ENCODE assay signal across 9 mouse cellular contexts in genomic region chr11:53297947-53298860, GRCm38 (mm10). TPM values are rescaled to one million over a fixed set of nuclear protein-coding genes. Genes with fewer than 3 reads are reported as not detected.
A peak's percentile ranks its signal among the peaks of the same experiment; 100 is the strongest.
DNase-seq lines count a peak whose midpoint lies in the region; ATAC-seq and TF ChIP-seq lines count a peak whose summit lies in the region.
"Had no signal": no experiment of that assay in that cellular context is flagged by ENCODE, and none has a peak within 500 bp of the region (broad histone marks: within the 10 kb centered on the region; RNA-seq: fewer than 3 reads in every experiment).

No protein-coding gene starts in this region.

- no peak for TF ChIP-seq CTCF in brain, embryonic 14.5 days (IDR thresholded peaks at IDR 0.05; ENCODE audit: borderline replicate concordance, extremely low read depth, insufficient read depth, insufficient read length)

- ATAC-seq in erythroblast, adult 5-6 weeks (replicated peaks; ENCODE audit: low FRiP score, poor library complexity, severe bottlenecking): no peak
- ATAC-seq in hindbrain, embryonic 15.5 days (ENCODE audit: low FRiP score, low read depth): no peak
- no peak for ATAC-seq in liver, embryonic 15.5 days (ENCODE audit: insufficient read depth)

- H3K4me3 ChIP-seq in erythroblast, embryonic 14.5 days (replicated peaks): peak overlapping the region; percentile 98
- H3K4me3 ChIP-seq in hindbrain, embryonic 15.5 days: peak overlapping the region; percentile 99
- peak overlapping the region; percentile 99 for H3K4me3 ChIP-seq in liver, embryonic 15.5 days (replicated peaks)

- 86% methylated on average over 7 of the region's 7 CpGs for whole genome bisulfite sequencing in hindbrain, embryonic 15.5 days
- WGBS in liver, embryonic 15.5 days (ENCODE audit: insufficient replicate concordance): 70% methylated on average over 7 of the region's 7 CpGs

- peak; percentile 59 for DNase-seq in brain, embryonic 14.5 days (ENCODE audit: low read depth)
- no peak for DNase-seq in adrenal gland, adult (ENCODE audit: inconsistent age in 2 of 2, low spot score in 1 of 2)
- no peak for DNase-seq in left cerebral cortex, postnatal 36 days (ENCODE audit: low spot score in 2 of 2)
- no peak for DNase-seq in urinary bladder, adult 18-20 months (ENCODE audit: low spot score in 2 of 2)
- DNase-seq: thymus, postnatal 14 days had no signal

- no peak for TF ChIP-seq POLR2A in brain, embryonic 14.5 days (IDR thresholded peaks at IDR 0.05; ENCODE audit: borderline replicate concordance, extremely low read depth, insufficient read depth, insufficient read length, poor library complexity, severe bottlenecking)

- no peaks in the 10 kb centered on the region for H3K9me3 ChIP-seq in erythroblast, embryonic 14.5 days (ENCODE audit: control insufficient read depth, low read length)
- H3K9me3 ChIP-seq in hindbrain, embryonic 15.5 days: no peaks in the 10 kb centered on the region
- no peaks in the 10 kb centered on the region for H3K9me3 ChIP-seq in liver, embryonic 15.5 days (replicated peaks)

- H3K36me3 ChIP-seq in erythroblast, embryonic 14.5 days (ENCODE audit: control insufficient read depth): peaks cover 42% of the 10 kb centered on the region
- H3K36me3 ChIP-seq in hindbrain, embryonic 15.5 days: no peaks in the 10 kb centered on the region
- H3K36me3 ChIP-seq in liver, embryonic 15.5 days (replicated peaks): peaks cover 15% of the 10 kb centered on the region

- peaks cover 59% of the 10 kb centered on the region for H3K4me1 ChIP-seq in erythroblast, embryonic 14.5 days (ENCODE audit: control insufficient read depth)
- peaks cover 40% of the 10 kb centered on the region for H3K4me1 ChIP-seq in hindbrain, embryonic 15.5 days (replicated peaks)
- H3K4me1 ChIP-seq in liver, embryonic 15.5 days (replicated peaks): peaks cover 54% of the 10 kb centered on the region

- H3K27ac ChIP-seq in hindbrain, embryonic 15.5 days (replicated peaks): no peak overlapping the region
- H3K27ac ChIP-seq in liver, embryonic 15.5 days (replicated peaks): peak overlapping the region; percentile 55; the same call in 1 of the 2 replicates

- peak overlapping the region; percentile 90 for H3K4me2 ChIP-seq in hindbrain, embryonic 15.5 days
- H3K4me2 ChIP-seq in liver, embryonic 15.5 days: peak overlapping the region; percentile 87

- H3K27me3 ChIP-seq in erythroblast, embryonic 14.5 days (ENCODE audit: control insufficient read depth): no peaks in the 10 kb centered on the region
- H3K27me3 ChIP-seq in hindbrain, embryonic 15.5 days: no peaks in the 10 kb centered on the region
- H3K27me3 ChIP-seq in liver, embryonic 15.5 days: no peaks in the 10 kb centered on the region

- no peak overlapping the region for H3K9ac ChIP-seq in hindbrain, embryonic 15.5 days
- H3K9ac ChIP-seq in liver, embryonic 15.5 days: no peak overlapping the region; the same call in 1 of the 2 replicates

- intact Hi-C loops in left cerebral cortex, postnatal 36 days (cut with DNase I): no loop called here

RNA-seq across cellular contexts. Expression of gene Hspa4, which starts 2.1 kb away (rescaled TPM):
- polyA plus RNA-seq in erythroblast, embryonic 14.5 days (2012): 0.89 and 0.97 TPM in 2 replicates
- 40.9 and 48.5 TPM in 2 replicates for total RNA-seq in erythroblast, adult 5-6 weeks (2015; ENCODE audit: low replicate concordance)
- total RNA-seq in erythroblast, adult 5-6 weeks (2017; ENCODE audit: low replicate concordance): 93.7 and 111 TPM in 2 replicates
- 59.4 and 91.9 TPM in 2 replicates for polyA plus RNA-seq in brain, embryonic 14.5 days (2012; rRNA removed)
- 45.3 and 46.9 TPM in 2 replicates for polyA plus RNA-seq in hindbrain, embryonic 15.5 days (2015; fragmentation: Nextera tagmentation; extraction: Ambion mirVana)
- polyA plus RNA-seq in liver, embryonic 15.5 days (2015; fragmentation: Nextera tagmentation; extraction: Ambion mirVana): 37.1 and 41.7 TPM in 2 replicates
- total RNA-seq in left cerebral cortex, postnatal 36 days (2021): 100 to 1,000 TPM; 163 to 181 TPM

RNA-seq across cellular contexts. Expression of gene Zcchc10, which starts 26.3 kb away (rescaled TPM):
- 0.04 and 0.09 TPM in 2 replicates for polyA plus RNA-seq in erythroblast, embryonic 14.5 days (2012)
- 7.9 and 13.6 TPM in 2 replicates for total RNA-seq in erythroblast, adult 5-6 weeks (2015; ENCODE audit: low replicate concordance)
- total RNA-seq in erythroblast, adult 5-6 weeks (2017; ENCODE audit: low replicate concordance): 0.94 and 2.0 TPM in 2 replicates
- 9.5 and 11.3 TPM in 2 replicates for polyA plus RNA-seq in brain, embryonic 14.5 days (2012; rRNA removed)
- 15.0 and 15.1 TPM in 2 replicates for polyA plus RNA-seq in hindbrain, embryonic 15.5 days (2015; fragmentation: Nextera tagmentation; extraction: Ambion mirVana)
- polyA plus RNA-seq in liver, embryonic 15.5 days (2015; fragmentation: Nextera tagmentation; extraction: Ambion mirVana): 7.2 and 7.8 TPM in 2 replicates
- total RNA-seq in left cerebral cortex, postnatal 36 days (2021): 1 to 10 TPM; 9.3 to 9.5 TPM

RNA-seq across cellular contexts. Expression of gene Aff4, which starts 52.4 kb away (rescaled TPM):
- 0.03 and 0.13 TPM in 2 replicates for polyA plus RNA-seq in erythroblast, embryonic 14.5 days (2012)
- 32.2 and 50.3 TPM in 2 replicates for total RNA-seq in erythroblast, adult 5-6 weeks (2015; ENCODE audit: low replicate concordance)
- total RNA-seq in erythroblast, adult 5-6 weeks (2017; ENCODE audit: low replicate concordance): 12.0 and 25.4 TPM in 2 replicates
- 49.1 and 69.0 TPM in 2 replicates for polyA plus RNA-seq in brain, embryonic 14.5 days (2012; rRNA removed)
- 43.9 and 63.2 TPM in 2 replicates for polyA plus RNA-seq in hindbrain, embryonic 15.5 days (2015; fragmentation: Nextera tagmentation; extraction: Ambion mirVana)
- 8.0 and 9.7 TPM in 2 replicates for polyA plus RNA-seq in liver, embryonic 15.5 days (2015; fragmentation: Nextera tagmentation; extraction: Ambion mirVana)
- 100 to 1,000 TPM; 157 to 221 TPM for total RNA-seq in left cerebral cortex, postnatal 36 days (2021)

Comparison
In these comparisons a context has a peak if more than half of its experiments do, and no peak if none do; other contexts are left out.
1. RNA of gene Hspa4, which starts 2.1 kb away (polyA plus RNA-seq): 59.4 to 91.9 TPM in brain, embryonic 14.5 days, 45.3 to 46.9 TPM in hindbrain, embryonic 15.5 days and 37.1 to 41.7 TPM in liver, embryonic 15.5 days; 0.89 to 0.97 TPM in erythroblast, embryonic 14.5 days; every median in the first group is over 10 times any median in the second.
2. Peak in every context shown above with its lines, with median percentiles within 50 percentile points of each other: H3K4me3 ChIP-seq.